Mouse (Mus musculus) hindbrain, embryonic 16.5 days (tissue): Measurements from ENCODE around the gene Ctnnd2. TPM values are rescaled to one million over a fixed set of nuclear protein-coding genes. Genes with fewer than 3 reads are reported as not detected.

ENCODE experiments used
- ATAC-seq: fragments of 200-750 bp; cut with Nextera tagmentation; 2 replicates; pipeline ENCODE4 v1.8.0; 2017; ENCODE audit warnings: moderate TSS enrichment, moderate library complexity
- H3K27ac ChIP-seq: fragments of 300-500 bp; sonication (generic); 2 replicates; pipeline ENCODE4 v1.5.1; 2014; ENCODE audit warnings: low read depth, mild to moderate bottlenecking, control low read depth, low read length, moderate library complexity
- H3K27me3 ChIP-seq: fragments of 300-500 bp; sonication (generic); replicated peaks from 2 replicates; pipeline ENCODE4 v1.6.1; 2014; ENCODE audit warnings: low read length; ENCODE audit not compliant: control insufficient read depth, insufficient read depth
- H3K36me3 ChIP-seq: fragments of 300-500 bp; sonication (generic); 2 replicates; pipeline ENCODE4 v1.6.1; 2014; ENCODE audit warnings: mild to moderate bottlenecking, low read length, moderate library complexity, mixed read lengths; ENCODE audit not compliant: control insufficient read depth, insufficient read depth
- H3K4me1 ChIP-seq: fragments of 300-500 bp; sonication (generic); 2 replicates; pipeline ENCODE4 v1.6.1; 2014; ENCODE audit warnings: low read depth, low read length; ENCODE audit not compliant: control insufficient read depth, insufficient read depth
- H3K4me2 ChIP-seq: fragments of 300-500 bp; sonication (generic); 2 replicates; pipeline ENCODE4 v1.6.1; 2014; ENCODE audit warnings: mild to moderate bottlenecking, low read length, control low read depth, moderate library complexity
- H3K4me3 ChIP-seq: fragments of 300-500 bp; sonication (generic); 2 replicates; pipeline ENCODE4 v1.5.1; 2014; ENCODE audit warnings: mild to moderate bottlenecking, low read length, control low read depth, moderate library complexity
- H3K9ac ChIP-seq: fragments of 300-500 bp; sonication (generic); 2 replicates; pipeline ENCODE4 v1.6.1; 2014; ENCODE audit warnings: low read depth, mild to moderate bottlenecking, control low read depth, low read length, moderate library complexity
- H3K9me3 ChIP-seq: fragments of 300-500 bp; sonication (generic); 2 replicates; pipeline ENCODE4 v1.6.1; 2014; ENCODE audit warnings: mild to moderate bottlenecking, low read length, moderate library complexity; ENCODE audit not compliant: control insufficient read depth
- WGBS: fragments of 180-500 bp; shearing (Covaris S2); extraction: QIAGEN DNeasy Blood & Tissue Kit; methylation state at CpG from one replicate; pipeline ENCODE4 v1.1.7; 2014; 5-methylcytosine and 5-hydroxymethylcytosine counted together
- polyA plus RNA-seq: library from polyadenylated mRNA; unstranded; fragments of >200 nt; fragmentation: Nextera tagmentation; extraction: Ambion mirVana; gene quantifications from 2 replicates; pipeline ENCODE4 v1.2.1, GENCODE M21; 2015

Ctnnd2 gene
- polyA plus RNA-seq, 1 experiment from 2014 or later, result 56.9 TPM

- Histone ChIP-seq H3K27me3 (no peaks in the 10 kb centered on the region), H3K9ac (no peak overlapping the region), H3K4me3 (no peak overlapping the region), H3K27ac (no peak overlapping the region), H3K4me2 (no peak overlapping the region), H3K9me3 (no peaks in the 10 kb centered on the region), H3K36me3 (no peaks in the 10 kb centered on the region), H3K4me1 (no peaks in the 10 kb centered on the region)
- no peak for ATAC-seq
- WGBS, result 95% methylated on average over 5 of the region's 5 CpGs
These were observed 695.0 kb downstream of the Ctnnd2 start for GRCm38 (mm10) chr15:30867429-30867828.

- Histone ChIP-seq H3K4me2 (no peak overlapping the region), H3K27ac (no peak overlapping the region)
- ATAC-seq, result peak; percentile 76
These were observed 697.5 kb downstream of the Ctnnd2 start for GRCm38 (mm10) chr15:30869673-30870512.

GRCm38 (mm10) chr15:30875523-30875922 is 703.1 kb downstream of the Ctnnd2 start:
- Histone ChIP-seq H3K9me3 (no peaks in the 10 kb centered on the region), H3K4me1 (no peaks in the 10 kb centered on the region), H3K4me2 (no peak overlapping the region), H3K36me3 (no peaks in the 10 kb centered on the region), H3K9ac (no peak overlapping the region), H3K27ac (no peak overlapping the region), H3K4me3 (no peak overlapping the region), H3K27me3 (no peaks in the 10 kb centered on the region)
- no peak for ATAC-seq
- 73% methylated on average over 1 of the region's 1 CpGs for WGBS

More at GRCm38 (mm10) chr15:30869673-30870512, 697.5 kb downstream of the Ctnnd2 start:
- Histone ChIP-seq H3K27me3 (no peaks in the 10 kb centered on the region), H3K36me3 (no peaks in the 10 kb centered on the region), H3K9me3 (no peaks in the 10 kb centered on the region), H3K4me1 (no peaks in the 10 kb centered on the region), H3K4me3 (no peak overlapping the region), H3K9ac (no peak overlapping the region)
- 75% methylated on average over 12 of the region's 12 CpGs for WGBS

- H3K4me1 ChIP-seq, result peaks cover 12% of the 10 kb centered on the region
- no peaks in the 10 kb centered on the region for H3K9me3 ChIP-seq
- no peak overlapping the region for H3K4me2 ChIP-seq
- no peaks in the 10 kb centered on the region for H3K36me3 ChIP-seq
- 35% methylated on average over 12 of the region's 12 CpGs for WGBS
- H3K9ac ChIP-seq, result no peak overlapping the region
- ATAC-seq, result peak; percentile 63
- no peaks in the 10 kb centered on the region for H3K27me3 ChIP-seq
- H3K4me3 ChIP-seq, result no peak overlapping the region
- H3K27ac ChIP-seq, result peak overlapping the region; percentile 29; the same call in 1 of the 2 replicates
These were observed 712.4 kb downstream of the Ctnnd2 start for GRCm38 (mm10) chr15:30884692-30885334.

- H3K36me3 ChIP-seq, result no peaks in the 10 kb centered on the region
- no peak overlapping the region for H3K9ac ChIP-seq
- H3K9me3 ChIP-seq, result no peaks in the 10 kb centered on the region
- H3K27ac ChIP-seq, result no peak overlapping the region
- peak; percentile 44; the same call in 1 of the 2 replicates for ATAC-seq
- peaks cover 12% of the 10 kb centered on the region for H3K4me1 ChIP-seq
- no peaks in the 10 kb centered on the region for H3K27me3 ChIP-seq
- WGBS, result 46% methylated on average over 6 of the region's 6 CpGs
- H3K4me2 ChIP-seq, result no peak overlapping the region
- no peak overlapping the region for H3K4me3 ChIP-seq
These were observed 713.0 kb downstream of the Ctnnd2 start for GRCm38 (mm10) chr15:30885410-30885809.

- WGBS, result 65% methylated on average over 2 of the region's 2 CpGs
- H3K27me3 ChIP-seq, result no peaks in the 10 kb centered on the region
- no peaks in the 10 kb centered on the region for H3K36me3 ChIP-seq
- no peaks in the 10 kb centered on the region for H3K9me3 ChIP-seq
- no peak overlapping the region for H3K9ac ChIP-seq
- H3K4me2 ChIP-seq, result no peak overlapping the region
- H3K4me1 ChIP-seq, result peaks cover 12% of the 10 kb centered on the region
- H3K4me3 ChIP-seq, result no peak overlapping the region
- 0 out of 2 replicates have a peak, but pooled peaks have one; percentile 16 for ATAC-seq
- no peak overlapping the region for H3K27ac ChIP-seq
These were observed 715.2 kb downstream of the Ctnnd2 start for GRCm38 (mm10) chr15:30887559-30887958.

GRCm38 (mm10) chr15:30891986-30892385 is 719.6 kb downstream of the Ctnnd2 start:
- WGBS, result 46% methylated on average over 4 of the region's 4 CpGs
- Histone ChIP-seq H3K9ac (no peak overlapping the region), H3K27me3 (no peaks in the 10 kb centered on the region), H3K27ac (no peak overlapping the region), H3K36me3 (peaks cover 4% of the 10 kb centered on the region; the same call in 1 of the 2 replicates), H3K4me3 (no peak overlapping the region), H3K4me1 (no peaks in the 10 kb centered on the region), H3K4me2 (no peak overlapping the region), H3K9me3 (no peaks in the 10 kb centered on the region; the same call in 1 of the 2 replicates)
- ATAC-seq, result no peak

- WGBS, result 71% methylated on average over 5 of the region's 5 CpGs
- Histone ChIP-seq H3K27me3 (no peaks in the 10 kb centered on the region), H3K36me3 (peaks cover 4% of the 10 kb centered on the region; the same call in 1 of the 2 replicates), H3K4me1 (no peaks in the 10 kb centered on the region), H3K27ac (no peak overlapping the region), H3K9me3 (no peaks in the 10 kb centered on the region; the same call in 1 of the 2 replicates), H3K4me2 (no peak overlapping the region), H3K4me3 (no peak overlapping the region), H3K9ac (no peak overlapping the region)
- ATAC-seq, result no peak
These were observed 722.7 kb downstream of the Ctnnd2 start for GRCm38 (mm10) chr15:30895063-30895462.

GRCm38 (mm10) chr15:30897342-30897741 is 724.9 kb downstream of the Ctnnd2 start:
- peaks cover 4% of the 10 kb centered on the region; the same call in 1 of the 2 replicates for H3K36me3 ChIP-seq
- 91% methylated on average over 8 of the region's 8 CpGs for WGBS

More at GRCm38 (mm10) chr15:30897342-30897741, 724.9 kb downstream of the Ctnnd2 start:
- no peak overlapping the region for H3K4me2 ChIP-seq
- ATAC-seq, result no peak
- H3K27me3 ChIP-seq, result no peaks in the 10 kb centered on the region
- H3K27ac ChIP-seq, result no peak overlapping the region
- no peaks in the 10 kb centered on the region; the same call in 1 of the 2 replicates for H3K9me3 ChIP-seq
- no peak overlapping the region for H3K4me3 ChIP-seq
- no peaks in the 10 kb centered on the region for H3K4me1 ChIP-seq
- H3K9ac ChIP-seq, result no peak overlapping the region
